Mouse (Mus musculus) kidney, adult 2 months (tissue): ENCODE measurements around the gene Ptch1.

ENCODE experiments used
- CTCF ChIP-seq: fragments of 200-500 bp; conservative IDR thresholded peaks from 2 replicates; pipeline ENCODE4 v1.5.1; 2011; ENCODE audit warnings: low read depth, mild to moderate bottlenecking, control low read depth, low read length, moderate library complexity, mixed read lengths; ENCODE audit not compliant: insufficient read depth, insufficient read length
- POLR2A ChIP-seq: fragments of 200-500 bp; IDR thresholded peaks from one replicate; pipeline ENCODE4 v1.6.1; 2011; ENCODE audit warnings: low read depth, low read length, control low read depth

- TF ChIP-seq POLR2A (no peak), CTCF (no peak)
These were observed 47.9 kb upstream of the Ptch1 start for GRCm38 (mm10) chr13:63621301-63621700.
